Mouse (Mus musculus): ENCODE data around the gene Npy2r. TPM values are rescaled to one million over a fixed set of nuclear protein-coding genes. Genes with fewer than 3 reads are reported as not detected.

Gene Npy2r
- total RNA-seq, 1 experiment: not detected

DNA sequence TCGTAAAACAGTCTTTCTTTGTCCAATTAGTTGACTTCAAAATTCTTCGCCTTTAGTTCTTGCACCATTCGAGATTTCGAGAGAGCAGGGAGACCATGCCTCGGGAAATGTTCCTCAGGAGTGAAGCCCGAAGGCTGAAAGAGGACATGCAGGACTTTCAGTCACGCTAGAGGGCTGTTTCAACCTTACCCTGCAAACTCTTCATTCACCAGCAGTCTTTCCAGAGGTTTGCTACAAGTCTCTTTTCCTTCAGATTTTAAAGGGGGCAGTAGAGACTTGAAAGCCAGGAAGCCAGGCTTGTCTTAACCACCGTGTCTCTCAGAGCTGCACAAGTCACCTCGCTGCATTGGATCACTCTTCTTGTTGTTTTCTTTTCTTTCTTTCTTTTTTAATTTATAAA lies 869 bp upstream of the Npy2r start:
- H3K4me3 ChIP-seq (ENCODE audit: insufficient read depth in 1 of 2, low read depth in 1 of 2, low read length in 2 of 2, poor library complexity in 1 of 2, severe bottlenecking in 1 of 2): peak overlapping the region; percentile 35 to 63; a peak in 3 of 4 replicates
- in situ Hi-C loops (cut with MboI; ENCODE audit: low sequenced_read_pairs in 2 of 2, unreplicated experiment in 2 of 2): no loop called here
- no peaks in the 10 kb centered on the region for H3K36me3 ChIP-seq (ENCODE audit: control insufficient read depth, insufficient read depth, low read length, poor library complexity, severe bottlenecking)
- no peak overlapping the region for H3K27ac ChIP-seq (ENCODE audit: insufficient read depth, low read depth, low read length, poor library complexity, severe bottlenecking)
- TF ChIP-seq MAFK (IDR thresholded peaks at IDR 0.05; ENCODE audit: insufficient read depth, low read depth, low read length): no peak
- TF ChIP-seq CHD2 (IDR thresholded peaks at IDR 0.05; ENCODE audit: low read depth, low read length): no peak
- TF ChIP-seq ZC3H11A (IDR thresholded peaks at IDR 0.05; ENCODE audit: borderline replicate concordance, low read depth, low read length): no peak
- no peak for TF ChIP-seq ZNF384 (IDR thresholded peaks at IDR 0.05; ENCODE audit: low read depth, low read length)
- TF ChIP-seq HCFC1 (IDR thresholded peaks at IDR 0.05; ENCODE audit: borderline replicate concordance, insufficient read depth, low read length): no peak
- no peaks in the 10 kb centered on the region for H3K9me3 ChIP-seq (ENCODE audit: control insufficient read depth, insufficient read depth, low read depth, low read length)
- H3K9ac ChIP-seq (ENCODE audit: insufficient read depth, low read depth, low read length, poor library complexity, severe bottlenecking): no peak overlapping the region
- no peaks in the 10 kb centered on the region for H3K4me1 ChIP-seq (ENCODE audit: control insufficient read depth in 2 of 2, insufficient read depth in 2 of 2, low read length in 2 of 2, poor library complexity in 1 of 2)
- DNase-seq (ENCODE audit: low read depth, low spot score): no peak

DNA sequence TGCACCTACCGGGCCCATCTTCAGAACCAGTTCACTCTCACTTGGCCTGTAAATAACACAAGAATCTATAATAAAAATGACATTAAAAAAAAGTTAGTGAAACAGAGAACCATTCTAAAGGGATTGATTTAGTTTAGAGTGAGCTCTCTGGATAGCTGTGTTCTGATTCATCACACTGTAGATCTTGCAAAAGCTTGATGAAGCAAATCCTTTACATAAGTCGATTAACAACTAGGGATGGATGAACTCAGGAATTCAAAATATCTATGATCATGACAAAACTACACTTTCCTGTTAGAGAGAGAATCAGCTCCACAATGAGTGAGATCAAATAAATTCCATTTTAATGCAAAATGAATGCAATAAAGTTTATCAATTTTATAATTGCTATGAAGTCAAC lies 6.4 kb downstream of the Npy2r start:
- in situ Hi-C loops (cut with MboI; ENCODE audit: low sequenced_read_pairs in 2 of 2, unreplicated experiment in 2 of 2): no loop called here
- Histone ChIP-seq H3K9ac (ENCODE audit: insufficient read depth, low read depth, low read length, poor library complexity, severe bottlenecking) (no peak overlapping the region), H3K4me1 (ENCODE audit: control insufficient read depth in 2 of 2, insufficient read depth in 2 of 2, low read length in 2 of 2, poor library complexity in 1 of 2) (no peaks in the 10 kb centered on the region), H3K4me3 (ENCODE audit: insufficient read depth in 1 of 2, low read depth in 1 of 2, low read length in 2 of 2, poor library complexity in 1 of 2, severe bottlenecking in 1 of 2) (no peak overlapping the region), H3K27ac (ENCODE audit: insufficient read depth, low read depth, low read length, poor library complexity, severe bottlenecking) (no peak overlapping the region), H3K36me3 (ENCODE audit: control insufficient read depth, insufficient read depth, low read length, poor library complexity, severe bottlenecking) (no peaks in the 10 kb centered on the region), H3K9me3 (ENCODE audit: control insufficient read depth, insufficient read depth, low read depth, low read length) (no peaks in the 10 kb centered on the region)
- TF ChIP-seq ZC3H11A (IDR thresholded peaks at IDR 0.05; ENCODE audit: borderline replicate concordance, low read depth, low read length): no peak
- no peak for DNase-seq (ENCODE audit: low read depth, low spot score)

- no peak for DNase-seq (ENCODE audit: low read depth, low spot score)
- Histone ChIP-seq H3K4me3 (ENCODE audit: insufficient read depth in 1 of 2, low read depth in 1 of 2, low read length in 2 of 2, poor library complexity in 1 of 2, severe bottlenecking in 1 of 2) (no peak overlapping the region), H3K9me3 (ENCODE audit: control insufficient read depth, insufficient read depth, low read depth, low read length) (no peaks in the 10 kb centered on the region), H3K9ac (ENCODE audit: insufficient read depth, low read depth, low read length, poor library complexity, severe bottlenecking) (no peak overlapping the region), H3K36me3 (ENCODE audit: control insufficient read depth, insufficient read depth, low read length, poor library complexity, severe bottlenecking) (no peaks in the 10 kb centered on the region), H3K27ac (ENCODE audit: insufficient read depth, low read depth, low read length, poor library complexity, severe bottlenecking) (no peak overlapping the region), H3K4me1 (ENCODE audit: control insufficient read depth in 2 of 2, insufficient read depth in 2 of 2, low read length in 2 of 2, poor library complexity in 1 of 2) (no peaks in the 10 kb centered on the region)
- no peak for TF ChIP-seq MAFK (IDR thresholded peaks at IDR 0.05; ENCODE audit: insufficient read depth, low read depth, low read length)
- TF ChIP-seq ZNF384 (IDR thresholded peaks at IDR 0.05; ENCODE audit: low read depth, low read length): no peak
- no peak for TF ChIP-seq HCFC1 (IDR thresholded peaks at IDR 0.05; ENCODE audit: borderline replicate concordance, insufficient read depth, low read length)
- no peak for TF ChIP-seq ZC3H11A (IDR thresholded peaks at IDR 0.05; ENCODE audit: borderline replicate concordance, low read depth, low read length)
- no peak for TF ChIP-seq CHD2 (IDR thresholded peaks at IDR 0.05; ENCODE audit: low read depth, low read length)
- in situ Hi-C loops (cut with MboI; ENCODE audit: low sequenced_read_pairs in 2 of 2, unreplicated experiment in 2 of 2): no loop called here
These were observed 7.9 kb downstream of the Npy2r start for GRCm38 (mm10) chr3:82539951-82540350.

GRCm38 (mm10) chr3:82524792-82525191 lies 23.1 kb downstream of the Npy2r start:
- in situ Hi-C loops (cut with MboI; ENCODE audit: low sequenced_read_pairs in 2 of 2, unreplicated experiment in 2 of 2): no loop called here
- no peak overlapping the region for H3K9ac ChIP-seq (ENCODE audit: insufficient read depth, low read depth, low read length, poor library complexity, severe bottlenecking)
- no peaks in the 10 kb centered on the region for H3K36me3 ChIP-seq (ENCODE audit: control insufficient read depth, insufficient read depth, low read length, poor library complexity, severe bottlenecking)
- H3K27ac ChIP-seq (ENCODE audit: insufficient read depth, low read depth, low read length, poor library complexity, severe bottlenecking): no peak overlapping the region
- no peaks in the 10 kb centered on the region for H3K9me3 ChIP-seq (ENCODE audit: control insufficient read depth, insufficient read depth, low read depth, low read length)
- no peak overlapping the region for H3K4me3 ChIP-seq (ENCODE audit: insufficient read depth in 1 of 2, low read depth in 1 of 2, low read length in 2 of 2, poor library complexity in 1 of 2, severe bottlenecking in 1 of 2)
- no peak for DNase-seq (ENCODE audit: low read depth, low spot score)
- H3K4me1 ChIP-seq (ENCODE audit: control insufficient read depth in 2 of 2, insufficient read depth in 2 of 2, low read length in 2 of 2, poor library complexity in 1 of 2): no peaks in the 10 kb centered on the region
- TF ChIP-seq MAFK (IDR thresholded peaks at IDR 0.05; ENCODE audit: insufficient read depth, low read depth, low read length): no peak
- TF ChIP-seq ZC3H11A (IDR thresholded peaks at IDR 0.05; ENCODE audit: borderline replicate concordance, low read depth, low read length): no peak
- TF ChIP-seq CHD2 (IDR thresholded peaks at IDR 0.05; ENCODE audit: low read depth, low read length): no peak
- no peak for TF ChIP-seq HCFC1 (IDR thresholded peaks at IDR 0.05; ENCODE audit: borderline replicate concordance, insufficient read depth, low read length)
- TF ChIP-seq ZNF384 (IDR thresholded peaks at IDR 0.05; ENCODE audit: low read depth, low read length): no peak

DNA sequence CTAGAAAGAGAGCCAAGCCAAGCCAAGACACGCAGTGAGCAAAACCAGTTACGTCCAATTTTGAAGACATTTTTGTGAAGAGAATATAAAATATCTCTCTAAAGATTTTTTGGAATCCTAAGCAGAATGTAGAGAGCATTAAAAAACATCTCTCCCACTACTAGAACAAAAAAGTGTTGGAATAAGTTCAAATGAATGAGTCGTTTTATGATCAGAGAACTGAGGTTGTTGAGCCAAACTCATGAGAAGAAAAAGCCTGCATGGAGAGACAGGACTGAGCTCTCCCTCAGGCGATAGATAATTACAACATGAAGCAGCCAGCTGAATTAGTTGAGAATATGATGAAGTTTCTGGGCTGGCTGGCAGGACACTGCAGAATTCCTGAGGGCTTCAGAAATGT lies 49.9 kb downstream of the Npy2r start:
- H3K36me3 ChIP-seq (ENCODE audit: control insufficient read depth, insufficient read depth, low read length, poor library complexity, severe bottlenecking): no peaks in the 10 kb centered on the region
- no peaks in the 10 kb centered on the region for H3K9me3 ChIP-seq (ENCODE audit: control insufficient read depth, insufficient read depth, low read depth, low read length)
- in situ Hi-C loops (cut with MboI; ENCODE audit: low sequenced_read_pairs in 2 of 2, unreplicated experiment in 2 of 2): no loop called here
- no peak overlapping the region for H3K4me3 ChIP-seq (ENCODE audit: insufficient read depth in 1 of 2, low read depth in 1 of 2, low read length in 2 of 2, poor library complexity in 1 of 2, severe bottlenecking in 1 of 2)
- no peak overlapping the region for H3K9ac ChIP-seq (ENCODE audit: insufficient read depth, low read depth, low read length, poor library complexity, severe bottlenecking)
- no peaks in the 10 kb centered on the region for H3K4me1 ChIP-seq (ENCODE audit: control insufficient read depth in 2 of 2, insufficient read depth in 2 of 2, low read length in 2 of 2, poor library complexity in 1 of 2)
- H3K27ac ChIP-seq (ENCODE audit: insufficient read depth, low read depth, low read length, poor library complexity, severe bottlenecking): no peak overlapping the region
- TF ChIP-seq CHD2 (IDR thresholded peaks at IDR 0.05; ENCODE audit: low read depth, low read length) (no peak), HCFC1 (IDR thresholded peaks at IDR 0.05; ENCODE audit: borderline replicate concordance, insufficient read depth, low read length) (no peak), ZNF384 (IDR thresholded peaks at IDR 0.05; ENCODE audit: low read depth, low read length) (no peak), ZC3H11A (IDR thresholded peaks at IDR 0.05; ENCODE audit: borderline replicate concordance, low read depth, low read length) (no peak), MAFK (IDR thresholded peaks at IDR 0.05; ENCODE audit: insufficient read depth, low read depth, low read length) (no peak)
- no peak for DNase-seq (ENCODE audit: low read depth, low spot score)

Other genes starting within 250 kb of the Npy2r start
- gene Map9, start 190.0 kb downstream of the Npy2r start, total RNA-seq (2012; rRNA removed): 4.3 and 5.7 TPM in 2 replicates